Mouse (Mus musculus) mature B cell (primary cell): ENCODE data around the gene Vwce.

Experiments used
- in situ Hi-C: fragments of 300-500 bp; cut with MboI; formaldehyde crosslinking; loops from 2 replicates; pipeline ENCODE4 v1.14.3; 2019

The Vwce gene

GRCm38 (mm10) chr19:10713551-10713950, 79.5 kb downstream of the Vwce start:
- in situ Hi-C loops: loop anchor here (10.0 kb wide), 1 partner anchor 241 kb away; no protein-coding TSS in a partner anchor

- in situ Hi-C loops: loop anchor here (10.0 kb wide), 1 partner anchor 241 kb away; no protein-coding TSS in a partner anchor
Measured at GRCm38 (mm10) chr19:10714168-10714567, 80.2 kb downstream of the Vwce start.

GRCm38 (mm10) chr19:10714682-10715475, 80.9 kb downstream of the Vwce start:
- in situ Hi-C loops: loop anchor here (10.0 kb wide), 1 partner anchor 240 kb away; no protein-coding TSS in a partner anchor

GRCm38 (mm10) chr19:10715476-10715875, 81.5 kb downstream of the Vwce start:
- in situ Hi-C loops: loop anchor here (10.0 kb wide), 1 partner anchor 239 kb away; no protein-coding TSS in a partner anchor
